Mouse (Mus musculus): ENCODE results near the gene Ssr2.

- TF ChIP-seq POLR2A (IDR thresholded peaks at IDR 0.05; ENCODE audit: extremely low read depth, insufficient read depth, low read length): no peak
- TF ChIP-seq CTCF (IDR thresholded peaks at IDR 0.05; ENCODE audit: low read depth, low read length): no peak
These were observed 15.4 kb downstream of the Ssr2 start for GRCm38 (mm10) chr3:88591044-88591443.

All from liver, adult 2 months (tissue).